14 mouse cellular contexts compared by ENCODE assay signal in genomic region chr1:191792991-191793390, GRCm38 (mm10). TPM values are rescaled to one million over a fixed set of nuclear protein-coding genes. Genes with fewer than 3 reads are reported as not detected.
DNase-seq lines count a peak whose midpoint lies in the region; ATAC-seq lines count a peak whose summit lies in the region.
"Had no signal": no experiment of that assay in that cellular context is flagged by ENCODE, and none has a peak within 500 bp of the region (broad histone marks: within the 10 kb centered on the region; RNA-seq: fewer than 3 reads in every experiment).

No protein-coding gene starts in this region.

- H3K4me1 ChIP-seq in kidney, embryonic 16.5 days (ENCODE audit: insufficient read depth, low read length) = 0 out of 2 replicates have a peak, but pooled peaks cover 4% of the 10 kb centered on the region
- no peaks in the 10 kb centered on the region for H3K4me1 ChIP-seq in kidney, embryonic 14.5 days (ENCODE audit: control insufficient read depth, insufficient read depth, low read length)
- no peaks in the 10 kb centered on the region for H3K4me1 ChIP-seq in hindbrain, embryonic 11.5 days (replicated peaks; ENCODE audit: control insufficient read depth, insufficient read depth, low read length)
- H3K4me1 ChIP-seq: hindbrain, embryonic 12.5 days; midbrain, embryonic 10.5 days; neural tube, embryonic 15.5 days had no signal

- H3K4me3 ChIP-seq in kidney, embryonic 16.5 days (ENCODE audit: low read length) = no peak overlapping the region
- no peak overlapping the region for H3K4me3 ChIP-seq in kidney, embryonic 14.5 days (ENCODE audit: low read length)
- H3K4me3 ChIP-seq in hindbrain, embryonic 11.5 days (ENCODE audit: low read depth, low read length) = no peak overlapping the region
- H3K4me3 ChIP-seq: hindbrain, embryonic 12.5 days; liver, embryonic 12.5 days; midbrain, embryonic 10.5 days; neural tube, embryonic 15.5 days had no signal

- H3K4me2 ChIP-seq in kidney, embryonic 16.5 days (replicated peaks; ENCODE audit: low read depth, low read length) = no peak overlapping the region
- no peak overlapping the region for H3K4me2 ChIP-seq in kidney, embryonic 14.5 days (replicated peaks; ENCODE audit: low read depth, low read length)
- no peak overlapping the region for H3K4me2 ChIP-seq in hindbrain, embryonic 11.5 days (replicated peaks; ENCODE audit: low read depth, low read length)
- H3K4me2 ChIP-seq: hindbrain, embryonic 12.5 days; liver, embryonic 12.5 days; neural tube, embryonic 15.5 days had no signal

- DNase-seq in kidney, adult 18-20 months = peak; percentile 22
- DNase-seq in adrenal gland, adult 2 months = peak; percentile 60
- peak; percentile 39 for DNase-seq in lung, postnatal 14 days
- no peak for DNase-seq in right cerebral cortex, postnatal 14 days
- DNase-seq in spleen, postnatal 4 days (ENCODE audit: low spot score in 2 of 2) = no peak
- DNase-seq in hindbrain, embryonic 11.5 days (ENCODE audit: low spot score) = no peak
- DNase-seq: cerebellum, adult 9-10 months; thymus, postnatal 14 days had no signal

- ATAC-seq in kidney, embryonic 16.5 days (ENCODE audit: low FRiP score, low TSS enrichment) = no peak
- peak; percentile 33; the same call in 1 of the 2 replicates for ATAC-seq in kidney, embryonic 14.5 days (ENCODE audit: low FRiP score, low TSS enrichment)
- no peak for ATAC-seq in hindbrain, embryonic 11.5 days (ENCODE audit: low FRiP score)

- 52% methylated on average over 8 of the region's 8 CpGs for WGBS in kidney, embryonic 16.5 days
- 50% methylated on average over 8 of the region's 8 CpGs for WGBS in kidney, embryonic 14.5 days
- 83% methylated on average over 8 of the region's 8 CpGs for WGBS in hindbrain, embryonic 11.5 days

- H3K9ac ChIP-seq in kidney, embryonic 16.5 days (replicated peaks; ENCODE audit: low read length) = no peak overlapping the region
- H3K9ac ChIP-seq in kidney, embryonic 14.5 days (ENCODE audit: low read depth, low read length) = no peak overlapping the region
- no peak overlapping the region for H3K9ac ChIP-seq in hindbrain, embryonic 11.5 days (ENCODE audit: low read depth, low read length)
- H3K9ac ChIP-seq: hindbrain, embryonic 12.5 days; liver, embryonic 12.5 days; neural tube, embryonic 15.5 days had no signal

- H3K27me3 ChIP-seq in kidney, embryonic 16.5 days (ENCODE audit: insufficient read depth, low read length) = no peaks in the 10 kb centered on the region
- no peaks in the 10 kb centered on the region for H3K27me3 ChIP-seq in kidney, embryonic 14.5 days (ENCODE audit: control insufficient read depth, insufficient read depth, low read length)
- no peaks in the 10 kb centered on the region for H3K27me3 ChIP-seq in hindbrain, embryonic 11.5 days (ENCODE audit: control insufficient read depth, insufficient read depth, low read length)
- H3K27me3 ChIP-seq: hindbrain, embryonic 12.5 days; liver, embryonic 12.5 days; neural tube, embryonic 15.5 days had no signal

- H3K27ac ChIP-seq in kidney, embryonic 16.5 days (ENCODE audit: low read length) = no peak overlapping the region
- no peak overlapping the region for H3K27ac ChIP-seq in kidney, embryonic 14.5 days (ENCODE audit: low read depth, low read length)
- H3K27ac ChIP-seq in hindbrain, embryonic 11.5 days (ENCODE audit: low read depth, low read length) = no peak overlapping the region
- H3K27ac ChIP-seq: hindbrain, embryonic 12.5 days; liver, embryonic 12.5 days; midbrain, embryonic 10.5 days; neural tube, embryonic 15.5 days had no signal

- H3K9me3 ChIP-seq in kidney, embryonic 16.5 days (ENCODE audit: low read length) = peaks cover 9% of the 10 kb centered on the region
- H3K9me3 ChIP-seq in kidney, embryonic 14.5 days (ENCODE audit: control insufficient read depth, low read length) = 0 out of 2 replicates have a peak, but pooled peaks cover 3% of the 10 kb centered on the region
- H3K9me3 ChIP-seq in hindbrain, embryonic 11.5 days (ENCODE audit: control insufficient read depth, low read length) = 0 out of 2 replicates have a peak, but pooled peaks cover 3% of the 10 kb centered on the region
- H3K9me3 ChIP-seq: liver, embryonic 12.5 days had no signal

- H3K36me3 ChIP-seq in kidney, embryonic 16.5 days (ENCODE audit: insufficient read depth, low read length) = no peaks in the 10 kb centered on the region
- no peaks in the 10 kb centered on the region for H3K36me3 ChIP-seq in kidney, embryonic 14.5 days (ENCODE audit: control insufficient read depth, insufficient read depth, low read length)
- no peaks in the 10 kb centered on the region for H3K36me3 ChIP-seq in hindbrain, embryonic 11.5 days (ENCODE audit: control insufficient read depth, insufficient read depth, low read length)
- H3K36me3 ChIP-seq: hindbrain, embryonic 12.5 days; liver, embryonic 12.5 days; neural tube, embryonic 15.5 days had no signal

RNA-seq across cellular contexts. Expression of gene Nek2, which starts 28.3 kb away (rescaled TPM):
- polyA plus RNA-seq in kidney, embryonic 16.5 days (2015; fragmentation: Nextera tagmentation; extraction: Ambion mirVana) = 50.8 and 52.3 TPM in 2 replicates
- total RNA-seq in adrenal gland, adult 2 months (2021) = 1 to 10 TPM; 1.7 to 2.2 TPM
- 0.98 and 1.1 TPM in 2 replicates for polyA plus RNA-seq in adrenal gland, adult 2 months (2012; rRNA removed)
- polyA plus RNA-seq in kidney, embryonic 14.5 days (2014; fragmentation: Nextera tagmentation; extraction: Ambion mirVana) = 26.3 and 45.5 TPM in 2 replicates
- polyA plus RNA-seq in hindbrain, embryonic 11.5 days (2014; fragmentation: Nextera tagmentation; extraction: Ambion mirVana) = 33.5 and 41.4 TPM in 2 replicates

Comparison
In these comparisons a context has a peak if more than half of its experiments do, and no peak if none do; other contexts are left out.
1. DNase-seq: peak in kidney, adult 18-20 months (single experiment), adrenal gland, adult 2 months (single experiment) and lung, postnatal 14 days (single experiment); none in right cerebral cortex, postnatal 14 days (single experiment), spleen, postnatal 4 days (0 of 2) and hindbrain, embryonic 11.5 days (single experiment).
2. RNA of gene Nek2, which starts 28.3 kb away (polyA plus RNA-seq): 50.8 to 52.3 TPM in kidney, embryonic 16.5 days, 26.3 to 45.5 TPM in kidney, embryonic 14.5 days and 33.5 to 41.4 TPM in hindbrain, embryonic 11.5 days; 0.98 to 1.1 TPM in adrenal gland, adult 2 months; every median in the first group is over 10 times any median in the second.